Mouse (Mus musculus): ENCODE measurements around the gene Bri3.
"Not testable (repeated sequence)": the region's sequence is repeated elsewhere in the genome, so short reads cannot be mapped to it uniquely, and the experiment has no call there.

Bri3 gene

DNA sequence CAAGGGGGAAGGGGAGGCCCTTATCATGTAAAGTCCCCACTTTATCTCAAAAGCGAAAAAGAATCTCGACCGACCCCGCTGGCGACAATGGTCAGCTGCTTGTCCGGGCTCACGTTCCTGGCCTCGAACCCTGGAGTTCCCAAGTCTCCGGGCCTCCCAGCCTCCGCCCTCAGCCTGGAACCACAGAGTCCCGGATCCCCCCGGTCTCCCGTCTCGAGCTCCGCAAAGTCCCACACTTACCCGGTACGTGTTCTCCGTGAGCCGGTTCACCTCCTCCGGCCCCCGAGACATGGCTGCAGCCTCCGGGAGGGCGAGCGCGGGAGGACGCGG is 113.3 kb downstream of the Bri3 start:
- DNase-seq (ENCODE audit: low spot score in 2 of 2): peak in 1 of 2 experiments; percentile 25

DNA sequence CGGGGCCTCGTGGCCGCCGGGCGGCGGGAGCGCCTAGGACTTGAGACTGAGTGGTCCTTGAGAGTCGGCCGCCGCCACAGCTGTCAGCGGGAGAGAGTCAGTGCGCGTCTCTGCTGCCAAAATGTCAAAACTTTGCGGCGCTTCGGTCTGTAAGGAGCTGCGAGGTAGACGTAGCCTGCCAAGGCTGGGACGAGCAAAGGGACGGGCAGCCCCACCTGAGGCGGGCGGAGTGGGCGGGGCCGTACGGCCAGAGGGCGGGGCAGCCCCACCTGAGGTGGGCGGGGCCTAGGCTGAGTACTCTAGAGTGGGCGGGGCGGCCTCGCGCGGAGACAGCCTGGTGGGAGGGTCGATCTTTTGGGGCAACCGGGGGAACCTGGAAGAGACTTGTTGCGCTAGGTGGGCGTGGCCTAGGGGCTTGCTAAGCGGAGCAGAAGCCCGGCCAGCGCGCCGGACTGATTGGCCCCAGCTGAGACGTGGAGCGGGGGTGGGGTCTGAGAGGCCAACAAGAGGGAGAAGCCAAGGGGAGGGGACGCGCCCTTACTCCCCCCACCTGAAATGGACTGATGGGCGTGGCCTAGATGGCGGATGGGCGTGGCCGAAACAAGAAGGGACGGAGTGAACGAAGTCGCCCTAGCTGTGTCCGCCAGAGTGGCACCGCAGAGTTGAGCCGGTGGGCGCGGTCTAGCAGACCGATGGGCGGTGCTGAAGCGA is 113.8 kb downstream of the Bri3 start, which contains the start of gene Baiap2l1:
TSS of gene Baiap2l1 (minus strand) at position 232 of the 711 bp plus-strand sequence.
- peak; percentile 37 to 56 for DNase-seq (ENCODE audit: low spot score in 2 of 2)

DNA sequence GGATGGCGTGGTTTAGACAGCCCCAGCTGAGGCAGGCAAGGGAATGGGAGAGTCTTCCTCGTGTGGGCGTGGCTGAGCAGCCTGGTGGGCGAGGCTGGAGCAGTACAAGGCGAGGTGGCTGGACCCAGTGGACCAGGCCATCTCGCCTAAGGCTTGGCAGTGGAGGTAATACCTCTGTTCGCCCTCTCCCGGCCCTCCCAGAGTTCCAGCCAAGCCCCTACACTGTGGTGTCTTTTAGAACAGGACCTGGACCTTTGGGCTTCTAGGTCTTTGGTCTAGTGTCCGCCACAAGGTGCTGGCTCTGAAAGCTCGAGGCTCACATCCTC is 114.3 kb downstream of the Bri3 start:
- DNase-seq (ENCODE audit: low spot score in 2 of 2): no peak

DNA sequence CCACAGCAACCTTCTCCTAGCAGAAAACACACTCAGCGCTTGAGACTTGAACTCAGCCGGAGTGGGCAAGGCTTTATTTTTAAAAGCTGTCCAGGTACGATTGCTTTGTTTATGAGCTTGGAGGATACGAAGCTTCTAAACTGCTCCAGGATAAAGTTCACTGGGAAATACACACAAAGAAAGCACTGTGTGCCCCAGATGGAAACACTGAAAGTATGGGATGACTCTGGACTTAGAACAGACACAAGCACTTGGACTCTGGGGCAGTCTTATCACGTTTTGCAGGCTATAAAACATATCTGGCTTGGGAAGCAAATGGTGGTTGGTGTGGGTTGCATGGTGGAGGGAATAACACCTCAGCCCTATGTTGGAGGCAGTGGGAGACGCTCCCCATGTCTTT is 115.6 kb downstream of the Bri3 start:
- no peak for DNase-seq (ENCODE audit: low spot score in 2 of 2)

DNA sequence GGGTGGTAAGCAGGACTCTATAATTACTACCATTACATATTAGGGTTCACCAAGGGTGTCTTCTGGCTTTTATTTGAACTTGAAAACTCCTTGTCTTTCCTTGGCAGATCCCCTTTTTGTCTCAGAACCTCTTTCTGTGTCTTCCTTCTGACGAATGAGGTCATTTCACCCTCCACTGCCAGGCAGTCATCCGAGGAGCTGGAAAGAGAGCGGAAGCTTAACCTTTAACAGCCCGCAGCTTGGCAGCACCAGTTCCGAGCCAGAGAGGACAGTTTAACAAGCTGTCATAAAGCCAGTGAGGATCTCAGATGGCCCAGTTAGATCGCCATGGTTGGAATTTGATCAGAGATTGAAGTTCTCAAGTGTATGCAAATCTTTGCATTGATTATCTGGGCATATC is 116.1 kb downstream of the Bri3 start:
- no peak for DNase-seq (ENCODE audit: low spot score in 2 of 2)

DNA sequence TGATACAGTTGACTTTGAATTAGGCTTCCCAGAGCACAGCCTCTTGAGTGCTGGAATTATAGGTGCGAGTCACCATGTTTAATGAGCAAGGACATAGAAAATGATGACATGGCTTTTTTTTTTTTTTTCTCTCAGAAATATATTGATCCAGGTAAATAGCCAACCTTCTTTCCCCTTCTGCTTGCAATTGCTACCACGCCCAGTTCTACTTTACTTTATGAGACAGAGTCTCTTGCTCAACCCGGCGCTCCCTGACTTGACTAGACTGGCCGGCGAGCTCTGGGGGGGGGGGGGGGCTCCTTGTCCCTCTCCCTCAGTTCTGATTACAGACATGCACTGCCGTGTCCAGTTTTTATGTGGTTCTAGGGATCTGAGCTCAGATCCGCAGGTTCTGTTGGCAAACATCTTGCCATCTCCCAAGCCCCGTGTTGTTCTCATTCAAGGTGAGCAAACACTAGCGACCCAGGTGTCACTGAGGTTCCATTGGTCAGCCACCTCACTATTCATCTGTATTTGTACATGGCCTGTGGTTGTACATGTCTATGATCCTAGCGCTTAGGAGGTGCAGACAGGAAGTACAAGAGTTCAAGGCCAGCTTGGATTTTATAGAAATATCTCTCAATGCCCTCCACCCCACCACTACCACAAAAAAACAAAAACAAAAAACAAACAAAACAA is 120.6 kb downstream of the Bri3 start:
- DNase-seq (ENCODE audit: low spot score in 2 of 2): no peak

DNA sequence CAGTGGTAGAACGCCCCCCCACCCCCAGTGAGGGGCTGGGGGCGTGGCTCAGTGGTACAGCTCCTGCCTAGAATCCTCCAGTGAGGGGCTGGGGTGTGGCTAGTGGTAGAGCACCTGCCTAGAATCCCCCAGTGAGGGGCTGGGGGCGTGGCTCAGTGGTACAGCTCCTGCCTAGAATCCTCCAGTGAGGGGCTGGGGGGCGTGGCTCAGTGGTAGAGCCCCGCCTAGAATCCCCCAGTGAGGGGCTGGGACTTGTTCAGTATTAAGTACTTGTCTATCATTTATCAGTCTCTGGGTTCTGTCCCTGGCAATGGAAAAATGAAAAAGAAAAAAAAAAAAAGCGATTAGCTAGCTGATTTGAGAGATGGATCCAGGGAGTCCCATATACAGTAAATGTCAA is 122.3 kb downstream of the Bri3 start:
- DNase-seq (ENCODE audit: low spot score in 2 of 2): not testable (repeated sequence)

DNA sequence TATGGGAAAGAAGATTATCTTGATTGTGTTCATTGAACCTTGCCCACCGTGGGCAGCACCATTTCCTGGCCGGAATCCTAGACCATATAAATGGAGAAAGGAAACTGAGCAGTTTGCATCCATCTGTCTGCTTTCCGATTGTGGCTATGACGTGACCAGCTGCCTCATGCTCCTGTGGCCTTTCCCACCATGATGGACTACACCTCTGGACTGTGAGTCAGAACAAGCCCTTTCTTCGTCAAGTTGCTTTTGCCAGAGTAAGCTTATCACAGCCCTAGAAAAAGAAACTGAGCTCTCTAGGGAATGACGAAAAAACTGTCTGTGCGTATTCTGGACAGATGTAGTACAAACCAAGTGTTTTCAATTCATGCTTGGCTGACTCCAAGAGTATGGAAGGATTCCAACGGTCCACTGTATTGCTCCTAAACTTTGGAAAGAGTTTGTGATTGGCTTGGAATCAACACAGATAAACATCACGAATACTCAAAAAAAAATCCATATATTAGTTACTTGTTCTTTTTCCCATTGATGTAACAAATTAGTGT is 124.5 kb downstream of the Bri3 start:
- DNase-seq (ENCODE audit: low spot score in 2 of 2): no peak

DNA sequence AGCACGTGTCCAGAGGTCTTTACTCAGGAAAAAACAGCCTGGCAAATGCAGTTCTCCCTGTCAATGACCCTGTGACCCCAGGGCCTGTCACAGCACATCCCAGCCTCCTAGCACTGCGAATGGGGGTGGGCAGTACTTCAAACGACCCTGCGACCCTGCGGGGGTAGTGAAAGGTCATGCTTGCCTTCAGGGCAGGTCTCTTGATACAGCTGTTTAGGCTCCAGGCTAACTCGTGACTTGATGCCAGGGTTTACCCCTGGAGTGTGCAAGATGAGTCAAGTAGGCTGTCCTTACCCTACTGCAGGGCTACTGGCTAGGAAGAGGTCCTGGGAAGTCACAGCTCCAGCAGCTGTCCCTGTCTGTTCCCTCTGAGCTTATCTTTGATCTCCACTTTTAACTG is 126.7 kb downstream of the Bri3 start:
- no peak for DNase-seq (ENCODE audit: low spot score in 2 of 2)

DNA sequence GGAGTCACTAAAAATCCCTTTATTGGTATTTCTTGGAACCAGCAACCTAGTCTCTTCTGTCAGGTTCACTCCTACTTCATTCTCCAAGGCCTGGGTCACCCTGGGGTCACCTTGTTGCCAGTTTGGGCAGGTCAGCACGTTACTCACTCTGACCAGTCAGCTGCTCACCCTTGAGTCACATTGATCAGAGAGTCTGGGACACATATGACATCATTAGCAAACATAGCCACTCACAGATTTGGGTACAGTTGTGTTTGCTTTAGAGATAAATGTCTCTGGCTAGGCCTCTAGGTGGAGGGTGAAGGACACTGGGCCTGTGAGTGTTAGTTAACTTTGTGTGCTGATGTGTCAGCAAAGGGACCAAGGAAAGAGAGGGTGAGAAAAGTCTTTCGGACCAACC is 127.9 kb downstream of the Bri3 start:
- no peak for DNase-seq (ENCODE audit: low spot score in 2 of 2)

DNA sequence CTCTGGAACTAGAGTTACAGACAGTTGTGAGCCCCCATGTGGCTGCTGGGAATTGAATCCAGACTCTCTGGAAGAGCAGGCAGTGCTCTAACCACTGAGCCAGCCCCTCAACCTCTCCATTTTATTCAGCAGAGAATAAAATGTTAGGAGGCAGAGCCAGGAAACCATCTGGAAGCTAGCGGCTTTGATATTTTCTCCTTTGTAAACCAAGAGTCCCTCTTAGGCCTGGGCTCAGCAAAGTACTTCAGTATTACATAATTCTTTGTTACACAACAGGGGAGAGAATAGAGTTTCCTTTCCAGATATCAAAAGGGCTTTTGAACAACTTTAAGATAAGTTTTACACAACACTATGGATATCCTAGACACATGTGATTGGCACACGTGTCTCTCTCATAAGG is 128.6 kb downstream of the Bri3 start:
- no peak for DNase-seq (ENCODE audit: low spot score in 2 of 2)

DNA sequence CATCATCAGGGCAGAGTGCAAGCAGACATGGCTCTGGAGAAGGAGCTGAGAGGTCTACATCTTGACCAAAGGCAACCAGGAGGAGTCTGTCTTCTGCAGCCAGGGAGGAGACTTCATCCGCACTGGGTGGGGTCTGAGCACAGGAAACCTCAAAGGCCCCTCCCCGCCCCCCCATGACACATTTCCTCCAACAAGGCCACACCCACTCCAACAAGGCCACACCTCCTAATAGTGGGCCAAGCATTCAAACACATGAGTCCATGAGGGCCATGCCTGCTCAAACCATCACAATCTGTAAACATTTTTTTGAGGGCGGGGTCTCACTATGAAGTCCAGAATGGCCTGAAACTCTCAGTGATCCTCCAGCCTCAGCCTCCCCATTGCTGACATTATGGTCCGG is 135.2 kb downstream of the Bri3 start:
- DNase-seq (ENCODE audit: low spot score in 2 of 2): no peak

DNA sequence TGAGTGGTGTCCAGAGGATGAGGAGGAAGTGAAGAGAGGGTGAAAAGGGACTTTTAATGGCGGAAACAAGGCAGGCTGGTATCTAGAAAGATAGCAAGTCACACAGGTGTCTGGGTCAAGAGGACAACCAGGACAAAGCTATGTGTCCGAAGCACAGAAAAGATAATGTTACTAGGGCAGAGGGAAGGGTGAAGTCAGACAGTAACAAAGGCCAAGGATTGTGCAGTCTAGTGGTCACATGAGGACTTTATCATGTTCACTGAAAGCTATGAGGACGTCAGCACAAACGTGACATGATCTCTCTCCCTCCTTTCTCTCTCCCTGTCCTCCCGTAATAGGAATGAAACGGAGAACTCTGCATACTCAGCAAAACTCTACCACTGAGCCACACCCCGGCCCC is 136.5 kb downstream of the Bri3 start:
- DNase-seq (ENCODE audit: low spot score in 2 of 2): no peak

DNA sequence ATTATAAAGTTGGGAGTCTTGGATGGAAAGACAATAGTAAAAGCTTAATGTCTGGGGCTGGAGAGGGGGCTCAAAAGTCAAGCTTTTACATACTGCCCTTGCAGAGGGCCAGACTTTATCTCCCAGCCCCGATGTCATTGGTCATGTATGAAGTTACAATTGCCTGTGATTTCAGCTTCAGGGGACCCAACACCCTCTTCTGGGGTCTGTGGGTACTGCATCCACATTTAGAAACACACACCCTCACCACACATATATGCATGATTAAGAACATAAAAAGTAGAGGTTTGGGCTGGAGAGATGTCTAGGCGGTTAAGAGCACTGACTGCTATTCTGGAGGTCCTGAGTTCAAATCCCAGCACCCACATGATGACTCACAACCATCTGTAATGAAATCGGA is 137.5 kb downstream of the Bri3 start:
- DNase-seq (ENCODE audit: low spot score in 2 of 2): no peak

DNA sequence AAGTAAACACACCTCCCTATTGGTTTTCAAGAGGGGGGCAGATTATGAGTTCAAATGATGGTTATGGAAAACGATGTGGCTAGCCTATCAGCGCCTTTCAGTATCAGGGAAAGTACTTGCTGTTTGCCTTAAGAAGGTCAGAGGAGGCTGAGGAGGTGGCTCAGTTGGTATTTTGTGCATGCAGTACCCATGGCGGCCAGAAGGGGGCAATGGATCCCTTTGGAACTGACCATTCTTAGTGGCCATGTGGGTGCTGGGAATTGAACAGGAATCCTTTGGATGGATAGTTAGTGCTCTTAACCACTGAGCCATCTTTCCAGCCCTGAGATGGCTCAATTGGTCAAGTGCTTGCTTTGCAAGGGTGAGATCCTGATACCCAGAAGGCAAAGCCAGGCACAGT is 139.7 kb downstream of the Bri3 start:
- no peak for DNase-seq (ENCODE audit: low spot score in 2 of 2)

DNA sequence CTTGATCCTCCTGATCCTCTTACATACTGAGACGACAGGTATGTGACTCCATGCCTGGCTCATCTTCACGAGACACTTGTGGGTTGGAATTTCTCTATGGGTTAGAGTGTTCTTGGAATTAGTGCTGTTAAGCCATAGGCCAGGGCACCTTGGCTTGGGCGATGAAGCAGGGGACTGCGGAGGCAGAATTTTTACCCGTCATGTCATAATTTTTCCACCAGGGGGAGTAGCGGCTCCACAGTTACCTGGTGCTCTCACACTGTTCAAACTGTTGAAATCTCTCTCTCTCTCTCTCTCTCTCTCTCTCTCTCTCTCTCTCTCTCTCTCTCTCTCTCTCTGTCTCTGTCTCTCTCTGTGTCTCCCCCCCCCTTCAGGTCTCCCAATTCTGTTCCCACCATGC is 143.6 kb downstream of the Bri3 start:
- DNase-seq (ENCODE audit: low spot score in 2 of 2): peak; percentile 55 to 77

DNA sequence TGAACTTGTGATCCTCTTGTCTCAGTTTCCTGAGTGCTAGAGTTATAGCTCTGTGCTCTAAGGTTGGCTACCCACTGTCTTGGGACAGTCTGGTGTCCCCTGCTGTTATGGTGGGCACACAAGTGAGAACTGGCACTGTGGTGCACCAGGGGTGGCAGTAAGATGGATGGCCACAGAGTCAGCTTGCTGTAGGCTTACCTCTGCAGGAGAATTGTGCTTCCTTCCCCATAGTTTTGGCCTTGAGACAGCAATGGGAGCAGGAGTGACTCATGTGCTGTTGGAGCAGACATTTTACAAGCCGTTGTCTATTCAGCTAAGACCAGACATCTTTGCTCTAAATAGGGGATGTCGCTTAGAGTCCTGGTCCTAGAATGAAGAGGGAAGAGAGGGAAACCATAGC is 149.9 kb downstream of the Bri3 start:
- DNase-seq (ENCODE audit: low spot score in 2 of 2): no peak

DNA sequence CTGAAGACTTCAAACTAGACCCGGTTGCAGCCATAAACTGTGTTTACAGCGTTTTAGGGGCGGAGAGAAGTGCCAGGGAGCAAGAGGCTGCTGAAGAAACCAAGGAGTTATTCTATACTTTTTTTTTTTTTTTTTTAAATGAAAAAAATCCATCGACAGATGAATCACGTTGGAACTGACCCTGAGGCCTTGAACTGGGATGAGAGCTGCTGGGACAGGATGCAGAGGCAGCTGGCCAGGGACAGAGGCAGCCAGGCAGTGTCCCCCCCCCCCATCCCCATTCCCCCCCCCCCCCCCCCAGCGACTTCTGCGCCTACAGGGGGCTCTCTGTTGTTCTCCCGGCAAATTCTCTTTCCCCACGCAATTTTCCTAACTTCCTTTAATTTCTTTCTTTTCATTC is 153.3 kb downstream of the Bri3 start:
- DNase-seq (ENCODE audit: low spot score in 2 of 2): no peak

DNA sequence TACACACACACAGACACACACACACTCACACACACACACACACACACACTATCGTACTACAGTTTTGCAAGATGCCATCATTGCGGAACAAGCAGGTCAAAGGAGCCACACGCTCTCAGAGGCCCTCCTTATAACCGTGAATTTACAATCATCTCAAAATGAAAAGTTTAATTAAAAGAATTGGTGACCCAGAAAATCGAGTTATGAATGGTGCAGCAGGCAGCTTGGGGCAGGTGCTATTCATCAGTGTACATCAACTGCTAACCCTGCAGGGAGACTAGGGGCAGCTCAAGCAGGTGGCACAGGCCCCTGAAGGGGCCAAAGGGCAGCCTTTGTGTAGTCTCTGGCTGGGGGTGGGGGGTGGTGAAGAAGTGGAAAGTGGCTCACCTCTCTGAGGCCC is 156.6 kb downstream of the Bri3 start:
- DNase-seq (ENCODE audit: low spot score in 2 of 2): no peak

DNA sequence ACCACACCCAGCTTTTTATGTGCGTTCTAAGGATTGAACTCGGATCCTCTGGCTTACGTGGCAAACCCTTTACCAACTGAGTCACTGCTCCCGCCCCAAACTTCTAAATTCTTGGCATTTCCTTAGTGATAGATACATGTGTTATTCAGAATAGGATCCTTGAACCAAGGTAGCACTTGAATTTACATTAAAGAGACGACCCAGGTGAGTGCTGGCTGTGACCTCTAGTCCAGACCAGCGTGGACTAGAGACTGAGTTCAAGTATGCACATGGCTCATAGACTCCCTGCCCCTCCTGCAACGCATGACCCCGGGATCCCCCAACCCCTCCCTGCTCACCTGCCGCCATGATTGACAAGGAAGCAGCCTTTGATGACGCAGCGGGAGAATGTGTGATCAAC is 162.0 kb downstream of the Bri3 start:
- no peak for DNase-seq (ENCODE audit: low spot score in 2 of 2)

DNA sequence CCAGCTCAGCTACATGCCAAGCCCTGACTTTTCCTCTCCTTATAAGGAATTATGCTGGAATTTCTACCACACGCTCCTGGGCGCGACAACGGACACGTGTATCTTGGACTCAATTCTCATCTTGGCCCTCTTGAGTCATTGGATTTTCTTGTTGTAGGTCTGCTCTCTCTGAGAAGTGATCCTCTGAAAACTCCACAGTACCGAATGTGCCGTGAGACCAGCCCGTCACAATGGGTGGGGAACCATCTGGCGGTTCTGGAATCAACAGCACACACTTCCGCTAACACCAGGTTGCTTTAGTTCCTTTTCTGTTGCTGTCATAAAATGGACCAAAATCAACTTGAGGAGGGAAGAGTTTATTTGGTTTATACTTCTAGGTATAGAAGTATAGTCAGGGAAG is 166.4 kb downstream of the Bri3 start:
- no peak for DNase-seq (ENCODE audit: low spot score in 2 of 2)

DNA sequence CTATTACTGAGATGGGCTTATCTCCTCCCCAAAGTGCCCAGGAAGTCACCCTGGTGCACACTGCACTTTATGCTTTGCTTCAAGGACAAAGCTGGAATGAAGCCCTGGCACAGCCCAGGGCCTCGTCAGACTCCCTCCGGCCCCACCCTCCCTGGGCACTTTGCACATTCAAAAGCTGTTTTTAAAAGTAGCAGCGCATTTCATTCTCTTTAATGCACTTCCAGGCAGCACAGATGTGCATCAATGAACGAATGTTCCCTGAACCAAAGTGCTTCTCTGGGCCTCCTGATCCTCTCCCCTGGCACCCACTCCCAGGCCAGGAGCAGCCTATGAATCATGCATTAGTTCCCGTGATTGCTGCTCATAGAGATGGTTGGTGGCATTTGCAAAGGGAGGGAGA is 167.5 kb downstream of the Bri3 start:
- DNase-seq (ENCODE audit: low spot score in 2 of 2): no peak

DNA sequence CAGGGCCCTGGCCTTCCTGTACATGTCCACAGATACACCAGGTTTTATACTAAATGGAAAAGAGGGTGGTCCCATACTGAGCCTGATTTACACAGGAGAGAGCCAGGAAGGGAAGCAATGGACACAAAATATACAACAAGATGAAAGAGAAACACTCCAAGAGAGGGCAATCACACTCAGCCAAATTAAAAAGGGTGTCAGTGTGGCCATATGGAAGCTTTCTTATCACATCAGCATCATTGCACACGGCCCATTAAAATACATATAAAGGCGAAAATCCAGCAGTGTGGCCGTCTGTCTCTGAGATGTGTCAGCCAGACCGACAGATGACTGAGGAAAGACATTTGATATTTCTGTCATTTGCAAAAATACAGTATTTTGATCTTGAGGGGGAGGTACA is 168.5 kb downstream of the Bri3 start:
- DNase-seq (ENCODE audit: low spot score in 2 of 2): no peak

DNA sequence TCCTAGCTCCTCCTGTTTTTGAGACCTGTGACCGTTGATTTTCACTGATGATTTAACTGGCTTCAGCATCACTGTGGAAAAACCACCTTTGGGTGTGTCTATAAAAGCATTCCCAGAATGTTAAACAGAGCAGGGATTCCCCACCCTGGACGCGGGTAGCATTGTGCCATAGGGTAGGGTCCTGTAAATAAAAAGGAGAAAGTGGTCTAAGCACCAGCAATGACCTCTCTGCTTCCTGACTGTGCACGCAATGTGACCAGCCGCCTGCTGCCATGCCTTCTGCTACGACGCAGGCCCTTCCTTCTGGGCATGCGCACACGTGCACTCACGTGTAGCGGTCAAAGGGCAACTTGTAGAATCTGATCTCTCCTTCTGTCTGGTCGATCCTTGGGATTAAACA is 174.2 kb downstream of the Bri3 start:
- no peak for DNase-seq (ENCODE audit: low spot score in 2 of 2)
